Mouse (Mus musculus) kidney, postnatal 0 days (tissue): ENCODE results near the gene Prdm8. TPM values are rescaled to one million over a fixed set of nuclear protein-coding genes. Genes with fewer than 3 reads are reported as not detected.
A peak's percentile ranks its signal among the peaks of the same experiment; 100 is the strongest.

Experiments
- ATAC-seq: fragments of 200-750 bp; cut with Nextera tagmentation; replicated peaks from 2 replicates; pipeline ENCODE4 v1.8.0; 2017; ENCODE audit warnings: low read depth, moderate number of reproducible peaks, moderate TSS enrichment, moderate library complexity; ENCODE audit not compliant: low FRiP score
- DNase-seq: peaks from one replicate; pipeline ENCODE4 v3.0.0-alpha.2; 2016; ENCODE audit warnings: low spot score
- H3K27ac ChIP-seq: fragments of 300-500 bp; sonication (generic); 2 replicates; pipeline ENCODE4 v1.5.1; 2014; ENCODE audit warnings: mild to moderate bottlenecking
- H3K27me3 ChIP-seq: fragments of 300-500 bp; sonication (generic); 2 replicates; pipeline ENCODE4 v1.6.1; 2014; ENCODE audit warnings: low read length, mixed read lengths; ENCODE audit not compliant: insufficient read depth
- H3K36me3 ChIP-seq: fragments of 300-500 bp; sonication (generic); 2 replicates; pipeline ENCODE4 v1.6.1; 2014; ENCODE audit warnings: low read length, mixed read lengths; ENCODE audit not compliant: insufficient read depth
- H3K4me1 ChIP-seq: fragments of 300-500 bp; sonication (generic); replicated peaks from 2 replicates; pipeline ENCODE4 v1.6.1; 2014; ENCODE audit warnings: antibody characterized with exemption, low read length, mixed read lengths; ENCODE audit not compliant: insufficient read depth
- H3K4me2 ChIP-seq: fragments of 300-500 bp; sonication (generic); 2 replicates; pipeline ENCODE4 v1.6.1; 2014; ENCODE audit warnings: mild to moderate bottlenecking, low read length, moderate library complexity, mixed read lengths
- H3K4me3 ChIP-seq: fragments of 300-500 bp; sonication (generic); replicated peaks from 2 replicates; pipeline ENCODE4 v1.5.1; 2014; ENCODE audit warnings: low read depth, low read length
- H3K9ac ChIP-seq: fragments of 300-500 bp; sonication (generic); 2 replicates; pipeline ENCODE4 v1.6.1; 2014; ENCODE audit warnings: low read depth, low read length
- H3K9me3 ChIP-seq: fragments of 300-500 bp; sonication (generic); replicated peaks from 2 replicates; pipeline ENCODE4 v1.6.1; 2016; ENCODE audit warnings: low read length, inconsistent platforms, mixed read lengths
- CTCF ChIP-seq: IDR thresholded peaks from 2 replicates; pipeline ENCODE4 v1.5.1; 2016; ENCODE audit warnings: antibody characterized with exemption, low read depth, mild to moderate bottlenecking, moderate library complexity
- WGBS: fragments of 180-500 bp; shearing (Covaris S2); extraction: QIAGEN DNeasy Blood & Tissue Kit; methylation state at CpG from one replicate; pipeline ENCODE4 v1.1.7; 2014; 5-methylcytosine and 5-hydroxymethylcytosine counted together
- polyA plus RNA-seq: library from polyadenylated mRNA; unstranded; fragments of >200 nt; fragmentation: Nextera tagmentation; extraction: Ambion mirVana; gene quantifications from 2 replicates; pipeline ENCODE4 v1.2.1, GENCODE M21; 2015

Prdm8 gene
- polyA plus RNA-seq, 1 experiment from 2014 or later, result 0.04 TPM

GRCm38 (mm10) chr5:98192295-98192983 lies 25.4 kb downstream of the Prdm8 start:
- no peak for DNase-seq
- Histone ChIP-seq H3K27ac (no peak overlapping the region), H3K27me3 (peaks cover 34% of the 10 kb centered on the region), H3K4me3 (no peak overlapping the region), H3K4me2 (no peak overlapping the region), H3K4me1 (0 out of 2 replicates have a peak, but pooled peaks cover 3% of the 10 kb centered on the region), H3K36me3 (no peaks in the 10 kb centered on the region), H3K9ac (no peak overlapping the region), H3K9me3 (no peaks in the 10 kb centered on the region)
- WGBS, result 34% methylated on average over 4 of the region's 4 CpGs
- peak; percentile 23; the same call in 1 of the 2 replicates for TF ChIP-seq CTCF
- no peak for ATAC-seq

GRCm38 (mm10) chr5:98194959-98195358 lies 28.0 kb downstream of the Prdm8 start:
- Histone ChIP-seq H3K4me1 (no peaks in the 10 kb centered on the region), H3K4me2 (no peak overlapping the region), H3K27me3 (peaks cover 9% of the 10 kb centered on the region), H3K36me3 (no peaks in the 10 kb centered on the region), H3K9me3 (no peaks in the 10 kb centered on the region), H3K4me3 (no peak overlapping the region), H3K27ac (no peak overlapping the region), H3K9ac (no peak overlapping the region)
- DNase-seq (no peak), ATAC-seq (no peak)
- TF ChIP-seq CTCF, result peak; percentile 43; the same call in 1 of the 2 replicates
- WGBS, result 97% methylated on average over 1 of the region's 1 CpGs

GRCm38 (mm10) chr5:98198412-98199218 lies 31.6 kb downstream of the Prdm8 start:
- Histone ChIP-seq H3K36me3 (no peaks in the 10 kb centered on the region), H3K27ac (no peak overlapping the region), H3K4me1 (no peaks in the 10 kb centered on the region), H3K9ac (no peak overlapping the region), H3K27me3 (0 out of 2 replicates have a peak, but pooled peaks cover 3% of the 10 kb centered on the region), H3K4me2 (no peak overlapping the region), H3K9me3 (no peaks in the 10 kb centered on the region), H3K4me3 (no peak overlapping the region)
- DNase-seq (no peak), ATAC-seq (no peak)
- peak; percentile 60 for TF ChIP-seq CTCF
- 45% methylated on average over 7 of the region's 7 CpGs for WGBS

- DNase-seq (no peak), ATAC-seq (no peak)
- no peak overlapping the region for H3K9ac ChIP-seq
- no peaks in the 10 kb centered on the region for H3K4me1 ChIP-seq
- no peaks in the 10 kb centered on the region for H3K36me3 ChIP-seq
- no peak overlapping the region for H3K4me3 ChIP-seq
- no peak overlapping the region for H3K27ac ChIP-seq
- TF ChIP-seq CTCF, result no peak
- H3K9me3 ChIP-seq, result no peaks in the 10 kb centered on the region
- 33% methylated on average over 7 of the region's 7 CpGs for WGBS
- no peaks in the 10 kb centered on the region for H3K27me3 ChIP-seq
- no peak overlapping the region for H3K4me2 ChIP-seq
These were observed 32.2 kb downstream of the Prdm8 start for GRCm38 (mm10) chr5:98199219-98199552.

GRCm38 (mm10) chr5:98201606-98202005 lies 34.6 kb downstream of the Prdm8 start:
- Histone ChIP-seq H3K36me3 (no peaks in the 10 kb centered on the region), H3K4me2 (no peak overlapping the region), H3K9me3 (no peaks in the 10 kb centered on the region), H3K9ac (no peak overlapping the region), H3K27ac (no peak overlapping the region), H3K4me3 (no peak overlapping the region), H3K27me3 (no peaks in the 10 kb centered on the region), H3K4me1 (no peaks in the 10 kb centered on the region)
- DNase-seq (no peak), ATAC-seq (no peak)
- no peak for TF ChIP-seq CTCF
- WGBS, result 81% methylated on average over 3 of the region's 3 CpGs

GRCm38 (mm10) chr5:98202996-98203395 lies 36.0 kb downstream of the Prdm8 start:
- WGBS, result 17% methylated on average over 4 of the region's 4 CpGs
- H3K4me2 ChIP-seq, result no peak overlapping the region
- DNase-seq (no peak), ATAC-seq (no peak)
- no peak for TF ChIP-seq CTCF
- H3K36me3 ChIP-seq, result no peaks in the 10 kb centered on the region
- H3K4me1 ChIP-seq, result no peaks in the 10 kb centered on the region
- H3K27ac ChIP-seq, result no peak overlapping the region
- H3K9ac ChIP-seq, result no peak overlapping the region
- H3K27me3 ChIP-seq, result no peaks in the 10 kb centered on the region
- H3K9me3 ChIP-seq, result no peaks in the 10 kb centered on the region
- H3K4me3 ChIP-seq, result no peak overlapping the region
